Mouse (Mus musculus) activated CD4-positive, CD25-positive, alpha-beta regulatory T cell, adult 4 months (primary cell): ENCODE data around the gene Spata5. TPM values are rescaled to one million over a fixed set of nuclear protein-coding genes. Genes with fewer than 3 reads are reported as not detected.

Source experiments
- ATAC-seq: one replicate; pipeline ENCODE4 v1.8.0; 2017
- polyA plus RNA-seq, 2 experiments: library from polyadenylated mRNA; unstranded; fragments of 100-300 nt; shearing (Covaris generic); gene quantifications; one replicate each; pipeline ENCODE4 v1.2.1; 2017

Gene Spata5
- polyA plus RNA-seq, 2 experiments from 2014 or later: 24.6 to 30.7 TPM

- ATAC-seq: no peak
Observed at GRCm38 (mm10) chr3:37616586-37617547, 197.2 kb downstream of the Spata5 start.

Other genes with a start within 250 kb of the Spata5 start
- under 1 TPM; 0.45 to 0.73 TPM for gene Il21, start 187.3 kb upstream of the Spata5 start, polyA plus RNA-seq
- gene Bbs12, start 107.3 kb upstream of the Spata5 start, polyA plus RNA-seq: 1 to 10 TPM; 5.8 to 6.6 TPM
- under 1 TPM; 0.31 to 0.75 TPM for gene Cetn4, start 107.2 kb upstream of the Spata5 start, polyA plus RNA-seq
- under 1 TPM; 0.45 to 0.65 TPM for gene Fgf2, start 71.5 kb upstream of the Spata5 start, polyA plus RNA-seq
- gene Nudt6, start 315 bp downstream of the Spata5 start, polyA plus RNA-seq: 10 to 100 TPM; 10.9 to 16.7 TPM
- 10 to 100 TPM; 10.2 to 10.3 TPM for gene Spry1, start 220.1 kb downstream of the Spata5 start, polyA plus RNA-seq